Mouse (Mus musculus) embryonic facial prominence, embryonic 11.5 days (tissue): Measurements from ENCODE around the gene Paqr4. TPM values are rescaled to one million over a fixed set of nuclear protein-coding genes. Genes with fewer than 3 reads are reported as not detected.

ENCODE experiments used
- ATAC-seq: fragments of 200-750 bp; cut with Nextera tagmentation; replicated peaks from 2 replicates; pipeline ENCODE4 v1.8.0; 2017; ENCODE audit warnings: low read depth; ENCODE audit not compliant: insufficient number of reproducible peaks, low FRiP score, low TSS enrichment
- DNase-seq: peaks from one replicate; pipeline ENCODE4 v3.0.0-alpha.2; 2015; ENCODE audit warnings: low spot score
- H3K27ac ChIP-seq: fragments of 300-500 bp; sonication (generic); replicated peaks from 2 replicates; pipeline ENCODE4 v1.5.1; 2014; ENCODE audit warnings: mild to moderate bottlenecking, low read depth, low read length, control low read depth
- H3K27me3 ChIP-seq: fragments of 300-500 bp; sonication (generic); 2 replicates; pipeline ENCODE4 v1.6.1; 2014; ENCODE audit warnings: mild to moderate bottlenecking, low read length, moderate library complexity, mixed read lengths; ENCODE audit not compliant: control insufficient read depth, insufficient read depth
- H3K36me3 ChIP-seq: fragments of 300-500 bp; sonication (generic); replicated peaks from 2 replicates; pipeline ENCODE4 v1.6.1; 2014; ENCODE audit warnings: low read depth, mild to moderate bottlenecking, low read length, moderate library complexity, mixed read lengths; ENCODE audit not compliant: control insufficient read depth, insufficient read depth
- H3K4me1 ChIP-seq: fragments of 300-500 bp; sonication (generic); 2 replicates; pipeline ENCODE4 v1.6.1; 2014; ENCODE audit warnings: low read length, mixed read lengths; ENCODE audit not compliant: control insufficient read depth, insufficient read depth
- H3K4me2 ChIP-seq: fragments of 300-500 bp; sonication (generic); 2 replicates; pipeline ENCODE4 v1.6.1; 2014; ENCODE audit warnings: low read depth, mild to moderate bottlenecking, control low read depth, low read length, moderate library complexity
- H3K4me3 ChIP-seq: fragments of 300-500 bp; sonication (generic); 2 replicates; pipeline ENCODE4 v1.5.1; 2014; ENCODE audit warnings: low read depth, low read length, control low read depth
- H3K9ac ChIP-seq: fragments of 300-500 bp; sonication (generic); replicated peaks from 2 replicates; pipeline ENCODE4 v1.6.1; 2014; ENCODE audit warnings: mild to moderate bottlenecking, control low read depth, low read length
- H3K9me3 ChIP-seq: fragments of 300-500 bp; sonication (generic); replicated peaks from 2 replicates; pipeline ENCODE4 v1.6.1; 2016; ENCODE audit warnings: mild to moderate bottlenecking, low read length, inconsistent platforms, mixed read lengths; ENCODE audit not compliant: control insufficient read depth
- WGBS: fragments of 180-500 bp; shearing (Covaris S2); extraction: QIAGEN DNeasy Blood & Tissue Kit; methylation state at CpG from one replicate; pipeline ENCODE4 v1.1.7; 2014; 5-methylcytosine and 5-hydroxymethylcytosine counted together
- polyA plus RNA-seq: library from polyadenylated mRNA; unstranded; fragments of >200 nt; fragmentation: Nextera tagmentation; extraction: Ambion mirVana; gene quantifications from 2 replicates; pipeline ENCODE4 v1.2.1, GENCODE M21; 2014

The Paqr4 gene
- polyA plus RNA-seq, 1 experiment from 2014 or later, result 11.8 TPM

DNA sequence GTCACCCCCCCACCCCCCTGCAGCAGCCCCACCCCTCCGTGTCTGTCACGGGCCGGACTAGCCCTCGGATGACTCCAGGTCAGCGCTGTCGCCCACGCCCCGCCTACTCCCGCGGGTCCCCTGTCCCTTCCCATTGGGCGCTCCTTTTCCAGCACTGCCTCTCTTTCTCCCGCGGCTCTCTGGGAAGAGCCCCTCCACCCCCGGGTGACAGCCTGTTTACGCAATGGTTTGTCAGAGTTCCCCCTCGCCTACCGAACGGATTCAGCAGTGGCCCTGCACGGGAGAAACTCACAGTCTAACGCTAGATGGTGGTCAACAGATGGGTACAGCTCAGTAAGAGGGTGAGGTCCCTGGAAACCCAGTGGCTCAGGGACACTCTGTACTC is 13.9 kb downstream of the Paqr4 start:
- Histone ChIP-seq H3K4me2 (peak overlapping the region; percentile 83), H3K9me3 (no peaks in the 10 kb centered on the region), H3K4me1 (no peaks in the 10 kb centered on the region), H3K4me3 (peak overlapping the region; percentile 88), H3K27ac (peak overlapping the region; percentile 70), H3K36me3 (no peaks in the 10 kb centered on the region), H3K9ac (peak overlapping the region; percentile 79), H3K27me3 (no peaks in the 10 kb centered on the region)
- under 1% methylated on average over 20 of the region's 20 CpGs for WGBS
- peak; percentile 82 for ATAC-seq
- peak; percentile 80 for DNase-seq

- ATAC-seq (peak; percentile 89), DNase-seq (peak; percentile 98)
- H3K27me3 ChIP-seq, result no peaks in the 10 kb centered on the region
- 2% methylated on average over 56 of the region's 73 CpGs for WGBS
- no peaks in the 10 kb centered on the region for H3K9me3 ChIP-seq
- H3K27ac ChIP-seq, result peak within 1 kb of the TSS; percentile 70
- no peaks in the 10 kb centered on the region for H3K4me1 ChIP-seq
- peak within 1 kb of the TSS; percentile 88 for H3K4me3 ChIP-seq
- no peaks in the 10 kb centered on the region for H3K36me3 ChIP-seq
- peak within 1 kb of the TSS; percentile 79 for H3K9ac ChIP-seq
- H3K4me2 ChIP-seq, result peak within 1 kb of the TSS; percentile 83
Measured at GRCm38 (mm10) chr17:23725999-23726757, 14.5 kb downstream of the Paqr4 start, which contains the start of gene Pkmyt1. Gene Pkmyt1, plus strand, starts transcription at chr17:23726336.

- H3K4me1 ChIP-seq, result no peaks in the 10 kb centered on the region
- H3K4me2 ChIP-seq, result peak overlapping the region; percentile 83
- H3K27me3 ChIP-seq, result no peaks in the 10 kb centered on the region
- peak overlapping the region; percentile 46 for H3K9ac ChIP-seq
- H3K4me3 ChIP-seq, result peak overlapping the region; percentile 88; the same call in 1 of the 2 replicates
- DNase-seq (no peak), ATAC-seq (no peak)
- WGBS, result 61% methylated on average over 4 of the region's 4 CpGs
- no peaks in the 10 kb centered on the region for H3K36me3 ChIP-seq
- H3K27ac ChIP-seq, result no peak overlapping the region
- no peaks in the 10 kb centered on the region for H3K9me3 ChIP-seq
Measured at GRCm38 (mm10) chr17:23725477-23725876, 15.2 kb downstream of the Paqr4 start.

DNA sequence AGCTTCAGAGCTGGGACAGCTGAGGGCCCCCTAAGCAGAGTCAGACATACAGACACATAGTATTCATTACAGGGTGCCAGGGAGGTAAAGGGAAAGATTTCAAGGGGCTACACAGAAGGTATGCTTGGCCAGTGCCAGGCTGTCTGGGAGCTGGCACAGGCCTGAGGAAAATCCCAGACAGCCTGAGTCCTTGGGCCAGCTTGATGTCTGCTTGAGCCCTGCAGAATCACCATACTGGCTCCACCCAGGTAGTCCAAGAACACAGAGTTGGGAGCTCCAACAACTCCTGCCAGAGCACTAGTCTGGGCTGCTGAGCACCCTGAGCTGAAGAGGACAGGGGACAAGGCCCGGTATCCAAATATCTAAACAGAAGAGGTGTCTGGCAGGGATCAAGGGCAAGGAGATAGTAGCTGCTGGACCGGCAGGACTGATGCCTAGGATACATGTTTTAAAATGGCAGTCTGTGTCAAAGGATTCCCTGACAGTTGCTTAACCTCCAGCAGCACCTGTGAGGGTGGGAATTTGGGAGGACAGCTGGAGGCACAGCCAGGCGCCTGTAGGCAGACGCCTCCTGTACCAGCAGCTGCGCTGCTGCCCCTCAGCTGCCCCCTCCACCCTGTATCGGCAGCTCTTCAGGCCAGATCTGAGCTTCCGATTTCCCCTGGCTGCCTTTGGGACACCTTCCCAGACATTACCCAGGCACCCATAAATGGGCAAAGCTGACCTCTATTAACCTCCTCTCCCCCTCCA is 18.1 kb downstream of the Paqr4 start, which contains the start of gene 1520401A03Rik:
Gene 1520401A03Rik, minus strand, starts transcription at position 408 of the 750 bp plus-strand sequence.
- ATAC-seq, result no peak
- Histone ChIP-seq H3K4me3 (no peak within 1 kb of the TSS), H3K27me3 (no peaks in the 10 kb centered on the region), H3K27ac (no peak within 1 kb of the TSS), H3K4me1 (no peaks in the 10 kb centered on the region), H3K36me3 (no peaks in the 10 kb centered on the region), H3K4me2 (no peak within 1 kb of the TSS), H3K9me3 (no peaks in the 10 kb centered on the region), H3K9ac (no peak within 1 kb of the TSS)
- 69% methylated on average over 7 of the region's 7 CpGs for WGBS
- no peak for DNase-seq

- Histone ChIP-seq H3K27ac (no peak overlapping the region), H3K9me3 (no peaks in the 10 kb centered on the region), H3K27me3 (no peaks in the 10 kb centered on the region), H3K4me1 (no peaks in the 10 kb centered on the region), H3K4me2 (no peak overlapping the region), H3K9ac (no peak overlapping the region), H3K4me3 (no peak overlapping the region), H3K36me3 (no peaks in the 10 kb centered on the region)
- DNase-seq (no peak), ATAC-seq (no peak)
- whole genome bisulfite sequencing, result 67% methylated on average over 2 of the region's 2 CpGs
Measured at GRCm38 (mm10) chr17:23721886-23722285, 18.8 kb downstream of the Paqr4 start.

- DNase-seq (no peak), ATAC-seq (no peak)
- no peak overlapping the region for H3K27ac ChIP-seq
- H3K4me3 ChIP-seq, result no peak overlapping the region
- WGBS, result 0% methylated on average over 1 of the region's 1 CpGs
- no peaks in the 10 kb centered on the region for H3K9me3 ChIP-seq
- H3K4me1 ChIP-seq, result no peaks in the 10 kb centered on the region
- no peak overlapping the region for H3K4me2 ChIP-seq
- H3K27me3 ChIP-seq, result no peaks in the 10 kb centered on the region
- no peak overlapping the region for H3K9ac ChIP-seq
- no peaks in the 10 kb centered on the region for H3K36me3 ChIP-seq
Measured at GRCm38 (mm10) chr17:23719455-23719854, 21.2 kb downstream of the Paqr4 start.

- no peaks in the 10 kb centered on the region for H3K27me3 ChIP-seq
- 60% methylated on average over 2 of the region's 2 CpGs for WGBS
- DNase-seq, result no peak
Measured at GRCm38 (mm10) chr17:23717003-23717402, 23.7 kb downstream of the Paqr4 start.

DNA sequence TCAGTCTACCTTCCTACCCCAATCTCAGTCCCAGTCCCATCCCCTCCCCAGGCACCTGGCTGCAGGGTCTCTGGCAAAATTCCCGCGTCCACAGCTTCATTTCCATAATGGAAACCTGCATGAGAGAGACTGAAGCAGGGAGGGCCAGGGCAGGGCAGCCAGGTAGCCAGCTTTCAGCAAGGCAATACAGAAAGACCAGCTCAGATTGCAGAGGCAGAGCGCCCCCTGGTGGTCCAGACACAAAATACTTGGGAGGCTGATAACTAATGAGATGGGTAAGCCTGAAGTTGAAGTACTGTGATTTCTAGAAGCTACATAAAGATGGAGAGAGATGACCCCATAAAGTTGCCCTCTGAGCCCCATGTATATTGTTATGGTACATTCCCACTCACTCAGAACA is 34.5 kb downstream of the Paqr4 start:
- 3% methylated on average over 3 of the region's 3 CpGs for WGBS
- H3K4me3 ChIP-seq, result no peak overlapping the region
- ATAC-seq (0 out of 2 replicates have a peak, but pooled peaks have one; percentile 25), DNase-seq (peak; percentile 85)
- no peak overlapping the region for H3K27ac ChIP-seq
- no peak overlapping the region for H3K4me2 ChIP-seq
- H3K4me1 ChIP-seq, result no peaks in the 10 kb centered on the region
- H3K9me3 ChIP-seq, result no peaks in the 10 kb centered on the region
- H3K27me3 ChIP-seq, result no peaks in the 10 kb centered on the region
- H3K9ac ChIP-seq, result no peak overlapping the region
- H3K36me3 ChIP-seq, result no peaks in the 10 kb centered on the region

More at GRCm38 (mm10) chr17:23717003-23717402, 23.7 kb downstream of the Paqr4 start:
- no peak overlapping the region for H3K27ac ChIP-seq
- no peaks in the 10 kb centered on the region for H3K36me3 ChIP-seq
- H3K9me3 ChIP-seq, result no peaks in the 10 kb centered on the region
- no peak overlapping the region for H3K4me3 ChIP-seq
- no peaks in the 10 kb centered on the region for H3K4me1 ChIP-seq
- no peak overlapping the region for H3K4me2 ChIP-seq
- ATAC-seq, result no peak
- no peak overlapping the region for H3K9ac ChIP-seq
